Mouse (Mus musculus): ENCODE results near the gene Zdhhc18.

Gene Zdhhc18

DNA sequence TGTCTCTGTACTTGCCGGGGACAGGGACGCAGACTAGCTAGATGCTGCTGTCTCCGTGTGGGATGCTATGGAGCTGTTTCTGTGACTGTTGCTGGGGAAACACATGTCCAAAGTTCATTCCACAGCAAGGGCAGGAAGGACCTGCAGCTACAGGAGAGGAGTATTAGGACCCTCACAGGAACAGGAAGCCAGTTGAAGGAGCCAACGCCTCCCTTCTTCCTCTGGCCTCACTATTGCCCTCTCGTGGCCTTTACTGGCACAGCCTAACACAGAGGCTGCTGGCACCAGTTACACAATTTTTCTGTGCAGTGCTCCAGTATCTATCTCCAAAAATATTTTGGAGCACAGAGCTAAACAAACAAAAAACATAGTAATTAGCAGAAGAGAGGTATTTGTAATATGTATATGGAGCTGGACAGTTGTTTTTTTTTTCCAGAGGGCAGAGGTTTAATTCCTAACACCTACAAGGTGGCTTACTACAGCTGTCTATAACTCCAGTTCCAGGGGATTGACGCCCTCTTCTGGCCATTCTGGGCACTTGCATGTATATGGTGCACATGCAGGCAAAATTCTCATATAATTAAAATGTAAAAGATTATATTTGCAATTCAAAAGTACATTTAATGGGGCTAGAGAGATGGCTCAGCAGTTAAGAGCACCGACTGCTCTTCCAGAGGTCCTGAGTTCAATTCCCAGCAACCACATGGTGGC lies at the start of gene Zdhhc18:
Gene Zdhhc18 (minus strand): TSS at position 166 of the 711 bp plus-strand sequence.
- DNase-seq (ENCODE audit: low spot score), result no peak

DNA sequence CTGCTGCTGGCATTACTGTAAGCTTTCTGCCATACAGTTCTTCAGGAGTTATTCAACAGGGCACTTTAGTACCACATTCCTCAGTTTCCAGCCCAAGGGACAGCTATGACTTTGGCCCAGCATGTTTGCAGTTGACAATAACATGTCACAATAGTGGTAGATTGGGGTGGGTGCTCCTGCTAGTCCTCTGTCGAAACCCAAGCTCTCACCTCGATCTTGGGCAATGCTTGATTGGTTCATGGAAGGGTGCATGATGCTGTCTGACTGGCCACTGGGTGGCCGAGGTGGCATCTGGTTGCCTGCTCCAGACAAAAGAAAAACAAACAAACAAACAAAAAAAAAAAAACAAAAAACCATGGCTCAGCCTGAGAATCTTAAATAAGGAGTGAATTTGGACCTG lies 45.4 kb upstream of the Zdhhc18 start:
- DNase-seq (ENCODE audit: low spot score), result no peak

DNA sequence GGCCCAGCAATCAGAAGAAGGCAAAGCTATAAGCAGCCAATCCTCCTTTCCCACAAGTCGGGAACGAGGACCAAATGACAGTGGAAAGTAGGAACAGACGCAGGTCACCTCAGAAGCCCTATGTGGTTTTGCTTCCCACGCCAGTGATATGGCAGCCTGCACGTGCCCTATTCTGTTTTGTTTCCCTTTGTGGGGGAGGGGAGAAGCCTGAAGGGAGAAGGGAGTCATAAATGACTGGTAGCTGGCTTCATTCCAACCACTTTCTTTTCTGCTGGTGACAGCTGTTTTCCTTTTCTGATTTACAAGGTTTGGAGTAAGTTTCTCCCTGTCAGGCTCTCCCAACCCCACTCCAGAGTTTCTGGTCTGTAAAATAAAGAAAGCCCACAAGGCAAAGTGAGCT lies 40.3 kb upstream of the Zdhhc18 start:
- no peak for DNase-seq (ENCODE audit: low spot score)

DNA sequence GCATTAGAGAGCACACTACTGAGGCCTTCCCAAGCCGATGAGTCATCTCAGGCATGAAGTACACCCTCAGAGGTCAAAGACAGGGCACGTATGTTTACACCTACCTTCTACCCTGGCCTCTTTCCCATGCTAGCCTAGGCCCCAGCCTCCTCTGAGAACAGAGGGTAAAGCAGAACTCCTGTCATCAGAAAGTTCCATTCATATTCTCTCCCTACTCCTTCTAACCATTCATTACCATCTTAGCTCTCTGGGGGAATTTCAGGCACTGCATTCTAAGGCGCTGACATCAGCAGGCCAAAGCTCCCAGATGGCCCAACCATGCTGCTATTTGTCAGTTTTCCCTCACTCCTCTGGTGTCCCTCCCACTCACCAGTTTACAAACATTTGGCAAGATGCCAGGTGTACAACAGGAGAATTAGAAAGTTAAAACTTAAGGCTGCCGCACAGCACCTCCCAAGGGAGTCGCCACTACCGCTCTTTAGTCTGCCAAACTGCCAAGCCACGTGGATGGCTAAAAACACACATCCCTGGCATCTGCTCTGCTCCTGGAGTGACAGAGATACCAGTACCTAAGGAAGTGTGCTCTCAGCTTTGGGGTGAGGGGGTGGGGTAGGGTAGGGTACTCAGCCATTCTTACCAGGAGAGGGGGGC lies 38.6 kb upstream of the Zdhhc18 start:
- DNase-seq (ENCODE audit: low spot score), result no peak

DNA sequence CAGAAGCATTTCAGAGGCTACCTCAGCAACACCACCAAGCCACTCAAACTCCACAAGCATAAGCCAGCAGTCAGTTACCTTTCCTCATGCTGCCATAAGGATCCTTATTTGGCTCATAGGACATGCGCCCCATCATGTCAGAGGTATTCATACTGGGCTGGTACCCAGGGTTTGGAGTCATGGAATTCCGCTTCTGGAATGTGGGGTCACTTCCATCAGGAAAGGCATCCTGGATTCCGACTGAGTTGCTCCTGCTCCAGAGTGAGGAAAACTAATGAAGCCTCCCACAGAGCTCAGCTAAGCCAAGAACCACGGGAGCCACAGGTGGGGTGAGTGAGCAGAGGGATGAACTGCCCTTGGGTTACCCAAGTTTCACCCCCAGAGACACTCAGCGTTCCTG lies 37.2 kb upstream of the Zdhhc18 start:
- DNase-seq (ENCODE audit: low spot score), result no peak

DNA sequence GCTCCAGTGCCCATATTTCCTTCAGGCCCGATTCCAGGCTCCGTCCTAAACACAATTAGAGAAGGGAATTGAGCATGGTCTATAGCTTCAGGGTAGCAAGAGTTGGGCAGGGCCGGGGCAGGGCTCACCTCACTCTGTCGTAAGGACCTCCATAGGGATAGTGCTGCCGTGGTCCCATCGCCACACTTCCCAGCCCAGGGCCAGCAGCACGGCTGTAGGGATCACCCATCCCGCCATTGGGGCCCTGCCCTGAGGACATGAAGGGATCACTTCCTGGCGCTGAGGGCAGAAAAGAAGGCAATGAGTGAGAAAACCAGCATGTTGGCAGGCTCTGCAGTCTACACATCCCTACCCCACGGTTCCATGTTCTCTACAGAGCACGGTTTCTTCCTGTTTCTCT lies 36.6 kb upstream of the Zdhhc18 start:
- no peak for DNase-seq (ENCODE audit: low spot score)

DNA sequence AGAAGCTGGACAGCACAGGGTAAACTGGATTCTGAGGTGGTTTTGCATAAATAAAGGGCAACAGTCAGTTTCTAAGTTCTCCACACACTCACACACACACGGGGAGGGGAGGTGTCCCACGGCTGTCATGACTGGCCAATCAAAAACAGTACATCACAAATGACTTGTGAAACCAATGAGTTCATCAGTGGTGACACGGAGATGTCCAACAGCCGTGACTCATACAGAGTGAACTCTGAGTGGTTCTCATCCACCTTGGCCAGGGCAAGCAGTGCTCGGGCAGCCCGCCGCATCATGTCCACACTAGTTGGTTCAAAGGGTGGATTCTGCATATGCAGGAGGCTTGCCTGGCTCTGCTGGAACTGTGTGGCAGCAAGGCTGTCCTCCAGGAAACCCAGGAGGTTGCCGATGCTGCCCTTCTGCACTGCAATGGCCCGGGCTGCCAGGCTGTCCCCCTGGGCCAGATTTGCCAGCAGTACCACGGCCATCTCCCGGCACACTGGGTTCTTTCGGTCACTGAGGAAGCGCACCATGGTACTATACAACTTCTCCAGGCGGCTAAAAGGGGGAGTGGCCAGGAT lies 30.3 kb upstream of the Zdhhc18 start:
- no peak for DNase-seq (ENCODE audit: low spot score)

DNA sequence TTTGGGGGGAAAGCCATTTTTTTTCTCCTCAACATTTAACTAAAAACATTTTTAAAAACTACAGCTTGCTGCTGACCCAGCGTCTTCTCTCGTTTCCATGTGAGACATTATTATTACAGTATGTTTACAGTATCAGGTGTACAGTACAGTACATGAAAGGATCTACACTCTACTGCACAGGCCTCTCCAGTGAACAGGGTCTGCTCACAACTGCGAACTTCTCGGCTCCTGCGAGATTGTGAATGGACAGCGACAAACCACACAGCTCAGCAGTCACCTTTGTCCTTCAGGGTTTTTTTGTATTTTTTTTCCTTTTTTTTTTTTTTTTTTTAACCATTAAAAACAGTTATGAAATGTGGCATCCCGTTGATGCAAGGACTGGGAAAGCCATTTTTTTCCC lies 29.7 kb upstream of the Zdhhc18 start:
- DNase-seq (ENCODE audit: low spot score), result no peak

DNA sequence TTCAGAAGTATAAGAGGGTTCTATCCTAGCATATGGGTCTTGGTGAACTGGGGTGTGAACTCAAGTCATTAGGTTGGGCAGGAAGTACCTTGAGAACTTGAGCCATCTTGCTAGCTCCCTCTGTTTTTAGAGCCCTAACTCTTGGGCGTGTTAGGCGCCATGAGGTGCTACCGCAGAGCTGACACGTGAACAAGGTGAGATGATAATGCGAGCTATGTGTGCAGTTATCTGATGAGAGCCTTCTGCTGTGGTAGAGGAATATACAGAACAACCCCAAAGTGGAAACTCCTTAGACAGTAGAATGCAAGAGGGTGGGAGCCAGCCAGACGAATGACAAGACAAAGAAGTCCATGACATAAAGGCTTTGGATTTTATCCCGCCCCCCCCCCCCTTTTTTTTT lies 27.3 kb upstream of the Zdhhc18 start:
- no peak for DNase-seq (ENCODE audit: low spot score)

DNA sequence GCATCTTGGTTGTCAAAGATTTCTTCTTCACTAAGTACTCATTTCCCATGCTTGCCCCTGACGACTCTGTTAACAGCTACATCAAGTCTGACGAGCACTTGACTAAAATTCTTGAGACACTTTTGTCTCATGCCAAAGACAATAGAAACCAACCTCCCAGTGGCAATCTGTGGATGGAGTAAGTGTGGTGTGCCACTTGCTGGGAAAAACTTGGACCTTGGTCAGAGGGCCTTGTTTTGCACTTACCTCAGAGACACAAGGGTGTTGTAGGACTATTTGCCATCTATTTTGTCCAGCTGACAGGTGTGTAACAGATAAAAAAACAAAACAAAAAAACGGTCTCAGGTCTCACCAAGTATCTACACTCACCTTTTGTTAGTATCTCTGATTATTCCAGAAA lies 26.2 kb upstream of the Zdhhc18 start:
- DNase-seq (ENCODE audit: low spot score), result no peak

DNA sequence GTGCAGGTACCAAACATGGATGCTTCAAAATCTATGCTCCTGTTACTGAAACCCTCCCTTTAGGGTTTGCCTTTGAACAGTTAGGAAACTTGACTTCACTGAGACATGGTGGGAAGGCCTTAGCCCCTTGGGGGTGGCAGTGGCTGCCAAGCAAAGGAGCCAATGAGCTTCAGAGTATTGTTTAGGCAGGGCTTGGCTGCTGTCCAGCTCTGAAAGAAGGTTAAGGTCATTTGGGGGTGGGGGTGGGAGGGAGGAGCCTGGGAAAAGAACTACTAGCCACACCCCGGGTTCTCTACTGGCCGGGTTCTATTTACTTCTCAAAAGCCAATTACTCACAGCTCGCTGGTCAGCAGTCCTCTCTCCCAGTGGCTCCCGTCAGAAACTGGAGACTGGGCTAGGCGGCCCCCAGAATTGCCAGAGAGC lies 25.7 kb upstream of the Zdhhc18 start:
- DNase-seq (ENCODE audit: low spot score), result peak; percentile 65

DNA sequence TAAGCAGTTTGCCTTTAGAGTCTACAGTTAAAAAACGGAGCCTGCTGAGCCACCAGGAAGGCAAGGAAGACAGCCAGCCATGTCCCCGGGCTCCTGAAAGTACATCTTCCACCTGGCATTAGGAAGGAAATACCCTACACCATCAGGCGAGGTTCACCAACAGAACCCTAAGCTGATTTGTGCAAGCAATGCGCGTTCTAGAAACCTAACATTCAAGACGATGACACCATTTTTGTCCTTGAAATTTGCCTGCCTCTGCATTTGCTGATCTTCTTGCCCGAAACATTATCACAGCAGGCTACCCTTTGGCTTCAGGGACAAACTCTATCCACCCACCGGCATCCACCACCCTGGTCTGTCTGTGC lies 24.4 kb upstream of the Zdhhc18 start:
- DNase-seq (ENCODE audit: low spot score), result no peak

DNA sequence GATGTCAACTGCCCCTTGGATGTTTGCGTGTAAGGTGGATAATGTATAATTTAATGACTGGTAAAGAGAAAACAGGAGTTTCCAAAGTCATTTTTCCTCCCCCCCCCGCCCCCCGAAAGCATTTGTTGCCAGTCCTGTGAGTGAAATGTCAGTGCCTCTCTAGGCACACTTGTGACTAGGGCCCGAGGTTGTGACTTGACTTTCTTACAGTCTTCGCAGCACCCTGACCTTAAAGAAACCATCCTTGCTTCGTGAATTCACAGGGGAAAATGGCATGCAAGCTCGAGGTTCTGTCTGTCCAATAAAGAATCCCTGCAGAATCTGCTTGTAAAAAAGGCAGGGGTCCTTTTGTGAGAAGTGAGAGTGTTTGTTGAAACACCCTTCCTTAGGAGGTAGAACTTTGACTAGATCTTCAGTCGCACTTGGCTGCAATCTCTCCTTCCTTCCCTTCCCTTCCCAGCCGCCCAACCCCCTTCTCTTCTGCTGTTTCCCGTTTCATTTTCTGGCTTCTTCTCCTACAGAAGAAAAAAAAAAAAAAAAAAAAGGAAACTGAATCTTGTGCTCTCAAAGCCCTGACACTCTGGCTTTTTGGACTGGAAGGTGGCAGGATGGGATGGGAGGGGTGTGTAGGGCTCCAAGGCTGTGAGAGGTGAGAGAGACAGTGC lies 23.8 kb upstream of the Zdhhc18 start:
- DNase-seq (ENCODE audit: low spot score), result no peak

DNA sequence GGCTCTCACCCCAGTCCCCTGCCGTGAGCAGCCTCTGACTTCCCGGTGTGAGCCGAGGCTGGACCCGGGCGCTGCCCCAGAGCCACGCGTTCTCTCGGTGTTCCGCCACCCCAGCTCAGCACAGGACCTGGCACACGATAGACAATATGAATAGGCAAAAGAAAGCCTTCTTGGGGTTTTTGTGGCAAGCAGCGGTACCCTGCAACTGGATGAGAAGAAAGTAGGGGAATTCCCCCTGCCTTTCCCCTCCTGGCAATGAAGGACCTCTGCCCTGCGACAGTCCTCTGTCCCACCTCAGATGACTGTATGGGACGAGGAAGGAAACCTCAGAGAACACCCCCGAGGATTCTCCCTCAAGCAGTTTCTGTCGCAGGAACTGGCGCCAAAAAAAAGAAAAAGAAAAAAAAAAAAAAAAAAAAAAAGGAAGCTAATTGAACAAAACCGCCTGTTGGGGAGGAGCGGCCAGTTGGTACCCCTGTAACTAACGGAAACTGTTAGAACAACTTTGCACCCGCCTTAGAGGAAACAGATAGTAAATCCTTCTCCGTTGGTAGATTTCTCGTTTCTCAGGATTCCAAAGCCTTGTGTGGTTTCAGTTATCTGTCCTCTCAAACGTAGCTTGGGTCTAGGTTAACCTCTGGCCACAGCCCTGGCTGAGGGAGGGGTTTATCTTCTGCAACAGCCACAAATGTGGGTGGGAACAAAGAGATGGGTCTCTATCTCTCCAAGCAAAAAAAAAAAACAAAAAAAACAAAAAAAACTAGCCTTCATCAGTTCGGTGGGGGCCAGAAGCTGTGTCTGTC lies 23.1 kb upstream of the Zdhhc18 start:
- peak; percentile 65 for DNase-seq (ENCODE audit: low spot score)

DNA sequence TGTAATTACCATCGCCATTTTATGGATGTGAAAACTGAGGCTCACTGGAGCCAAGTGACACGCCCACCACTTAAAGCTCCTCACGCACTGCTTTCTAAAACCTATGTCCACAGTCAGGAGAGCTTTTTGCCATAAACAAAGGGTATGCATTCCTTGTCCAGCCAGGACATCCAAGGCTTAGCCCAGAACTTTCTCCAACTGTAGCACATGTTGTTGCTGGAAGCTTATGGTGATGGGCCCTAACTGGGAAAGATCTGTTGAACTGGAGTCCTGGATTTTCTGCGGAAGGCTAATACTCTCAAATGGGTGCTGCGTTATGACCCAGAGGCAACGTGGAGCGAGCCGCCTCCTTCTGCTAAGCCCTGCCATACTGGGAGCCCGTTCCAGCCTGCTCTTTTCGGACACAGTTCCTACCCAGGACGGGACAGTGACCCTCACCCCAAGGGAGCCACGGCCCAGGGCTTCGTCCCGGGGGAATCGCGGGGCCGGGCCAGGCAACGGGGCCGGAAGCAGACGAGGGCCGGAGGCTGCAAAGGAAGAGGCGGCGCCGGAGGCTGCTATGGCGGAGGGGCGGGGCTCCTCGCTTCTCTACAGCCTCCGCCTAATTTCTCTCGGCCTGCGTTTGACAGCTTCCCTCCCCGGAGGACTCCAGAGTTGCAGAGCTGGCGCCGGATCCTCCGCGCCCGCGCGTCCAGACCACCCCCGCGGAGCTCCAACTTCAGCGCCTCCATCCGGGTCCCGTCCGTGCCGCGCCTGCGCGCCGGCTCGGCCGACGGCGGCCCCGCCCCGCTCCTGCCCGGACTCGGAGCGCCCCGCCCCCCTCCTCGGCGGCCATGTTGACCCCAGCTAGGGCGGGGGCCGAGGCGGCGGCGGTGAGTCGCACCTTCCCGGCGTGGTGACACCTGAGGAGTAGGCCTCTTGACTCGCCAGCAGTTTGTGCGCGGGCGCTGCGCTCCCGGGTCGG lies 22.2 kb upstream of the Zdhhc18 start, which contains the start of gene Pigv:
Gene Pigv (minus strand): TSS at position 767 of the 964 bp plus-strand sequence.
- peak; percentile 82 for DNase-seq (ENCODE audit: low spot score)

DNA sequence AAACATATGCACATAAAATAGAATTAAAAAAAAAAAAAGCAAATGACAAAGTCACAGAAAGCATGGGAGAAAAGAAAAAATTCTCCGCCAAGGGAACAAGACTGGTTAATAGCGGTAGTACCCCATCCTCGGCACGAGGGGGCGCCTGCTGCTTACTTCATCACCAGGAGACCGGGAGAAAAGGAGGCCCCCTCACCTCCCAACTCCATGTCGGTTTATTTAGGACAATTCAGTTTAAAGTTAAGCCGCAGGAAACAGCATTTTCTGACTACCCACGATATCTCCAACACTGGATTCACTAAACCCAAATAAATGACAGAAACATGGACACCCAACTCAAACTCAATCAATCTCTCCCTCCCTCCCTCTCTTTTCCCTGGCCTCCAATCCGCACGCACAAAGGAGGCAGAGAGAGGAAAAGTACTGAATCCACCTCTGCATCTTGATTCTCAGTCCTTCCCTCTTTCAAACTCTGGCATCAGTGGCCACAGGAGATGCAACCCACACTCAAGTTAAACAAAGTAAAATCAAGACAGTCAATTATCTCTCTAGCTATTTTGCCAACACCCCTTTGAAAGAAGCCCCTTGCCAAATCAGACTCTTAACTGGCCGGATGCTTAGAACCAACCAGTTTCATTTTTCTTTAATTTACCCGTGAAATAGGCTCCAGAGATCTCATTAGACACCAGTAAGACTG lies 21.4 kb upstream of the Zdhhc18 start:
- DNase-seq (ENCODE audit: low spot score), result peak; percentile 60

DNA sequence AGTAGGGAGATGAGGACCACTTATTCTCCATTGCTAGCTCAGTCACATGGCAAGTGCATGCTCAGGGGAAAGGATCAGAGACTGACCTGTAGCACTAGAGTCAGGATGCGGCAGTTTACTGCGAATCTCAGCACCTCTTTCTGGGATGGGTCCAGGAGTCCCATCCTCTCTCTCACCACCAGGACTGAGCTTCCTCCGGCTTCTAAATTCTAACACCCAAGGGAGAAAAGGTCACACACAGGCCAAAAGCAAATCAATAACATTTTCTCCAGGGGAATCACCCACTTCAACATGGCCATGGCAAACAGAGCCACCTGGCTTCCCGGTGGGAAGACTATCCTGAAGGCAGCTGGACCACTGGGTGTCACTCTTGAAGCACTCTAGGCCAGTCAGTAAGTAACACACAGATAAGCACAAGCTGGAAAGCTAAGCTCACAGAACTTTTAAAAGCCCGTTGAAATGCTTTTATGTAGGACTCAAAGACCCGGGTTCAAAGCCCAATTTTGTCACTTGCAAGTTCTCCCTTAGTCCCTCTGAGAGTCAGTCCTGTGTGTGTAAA lies 19.8 kb upstream of the Zdhhc18 start:
- no peak for DNase-seq (ENCODE audit: low spot score)

DNA sequence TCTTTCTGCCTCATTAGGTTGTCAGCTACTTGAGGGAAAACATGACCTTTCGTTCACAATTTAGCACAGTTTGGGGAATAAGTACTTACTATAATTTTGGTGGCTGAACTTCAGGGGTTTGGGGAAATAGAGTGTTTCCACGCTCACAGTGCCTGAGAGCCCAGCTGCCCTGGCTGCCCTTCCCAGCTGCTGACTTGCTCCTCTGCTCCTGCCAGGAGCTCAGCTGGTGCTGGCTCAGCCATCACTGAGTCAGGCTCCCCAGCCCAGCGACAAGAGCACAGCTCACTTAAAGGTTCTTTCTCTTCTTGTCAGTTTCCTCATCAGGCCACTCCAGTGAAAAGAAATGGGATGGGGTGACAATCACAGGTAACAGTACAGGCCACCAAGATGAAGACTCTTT lies 18.6 kb upstream of the Zdhhc18 start:
- DNase-seq (ENCODE audit: low spot score), result no peak

DNA sequence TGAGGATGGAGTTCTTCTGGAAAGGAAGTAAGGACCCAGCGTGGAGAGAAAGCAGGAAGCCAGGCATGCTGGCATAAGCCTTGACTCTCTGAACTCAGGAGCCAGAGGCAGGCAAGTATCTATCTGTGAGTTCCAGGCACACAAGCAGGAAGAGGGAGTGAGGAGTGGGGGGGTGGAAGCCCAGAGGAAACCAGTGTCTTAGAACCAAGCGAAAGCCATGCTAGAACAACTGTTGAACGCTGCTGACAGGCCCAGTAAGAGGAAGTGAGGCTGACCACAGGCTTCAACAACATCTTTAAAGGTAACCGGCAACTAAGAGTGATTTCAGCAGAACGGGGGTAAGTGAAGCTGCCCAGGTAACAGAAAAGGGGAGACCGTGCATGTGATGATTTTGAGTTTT lies 16.2 kb upstream of the Zdhhc18 start:
- DNase-seq (ENCODE audit: low spot score), result no peak

DNA sequence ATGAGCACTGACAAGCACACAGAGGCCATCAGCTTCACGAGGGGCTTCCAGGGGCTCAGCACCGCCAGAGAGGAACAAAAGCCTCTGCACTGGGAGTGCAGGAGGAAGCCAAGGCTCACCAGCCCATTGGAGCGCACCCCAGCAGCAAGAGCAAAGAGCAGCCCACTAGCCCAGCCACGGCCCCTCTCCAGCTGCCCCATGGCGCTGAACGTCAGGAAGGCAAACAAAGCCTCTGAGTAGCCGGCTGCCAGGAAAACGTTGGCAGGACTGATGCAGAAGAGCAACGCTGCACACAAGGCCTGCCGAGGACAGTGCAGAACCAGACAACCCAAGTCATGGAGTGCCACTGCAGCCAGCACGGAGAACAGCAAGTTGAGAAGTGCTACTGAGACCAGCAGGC lies 15.2 kb upstream of the Zdhhc18 start:
- DNase-seq (ENCODE audit: low spot score), result no peak

Measured in ovary, adult 18-20 months (tissue).